Mouse (Mus musculus) erythroblast, embryonic 14.5 days (primary cell): ENCODE measurements around the gene B3gnt2. TPM values are rescaled to one million over a fixed set of nuclear protein-coding genes. Genes with fewer than 3 reads are reported as not detected.

Source experiments
- H3K27me3 ChIP-seq: 2 replicates; pipeline ENCODE4 v1.6.1; 2012; ENCODE audit warnings: inconsistent platforms; ENCODE audit not compliant: control insufficient read depth
- H3K36me3 ChIP-seq: 2 replicates; pipeline ENCODE4 v1.6.1; 2012; ENCODE audit warnings: mild to moderate bottlenecking, inconsistent platforms; ENCODE audit not compliant: control insufficient read depth
- H3K4me1 ChIP-seq: 2 replicates; pipeline ENCODE4 v1.6.1; 2012; ENCODE audit warnings: inconsistent platforms; ENCODE audit not compliant: control insufficient read depth
- H3K4me3 ChIP-seq: replicated peaks from 2 replicates; pipeline ENCODE3; 2012; ENCODE audit warnings: moderate library complexity, mild to moderate bottlenecking, inconsistent platforms
- H3K9me3 ChIP-seq: 2 replicates; pipeline ENCODE4 v1.6.1; 2012; ENCODE audit warnings: low read length, inconsistent platforms, mixed read lengths; ENCODE audit not compliant: control insufficient read depth
- GATA1 ChIP-seq: IDR thresholded peaks from 2 replicates; pipeline ENCODE4 v1.6.1; 2012; ENCODE audit warnings: low read length, inconsistent platforms, mixed read lengths
- TAL1 ChIP-seq: IDR thresholded peaks from 3 replicates; pipeline ENCODE4 v1.6.1; 2012; ENCODE audit warnings: low read length, inconsistent platforms, mixed read lengths
- polyA plus RNA-seq: library from polyadenylated mRNA; stranded (reverse); fragments of >175 nt; gene quantifications from 2 replicates; pipeline ENCODE4 v1.2.3, GENCODE M21; 2012

The B3gnt2 gene
- polyA plus RNA-seq, 1 experiment = 0.07 TPM

DNA sequence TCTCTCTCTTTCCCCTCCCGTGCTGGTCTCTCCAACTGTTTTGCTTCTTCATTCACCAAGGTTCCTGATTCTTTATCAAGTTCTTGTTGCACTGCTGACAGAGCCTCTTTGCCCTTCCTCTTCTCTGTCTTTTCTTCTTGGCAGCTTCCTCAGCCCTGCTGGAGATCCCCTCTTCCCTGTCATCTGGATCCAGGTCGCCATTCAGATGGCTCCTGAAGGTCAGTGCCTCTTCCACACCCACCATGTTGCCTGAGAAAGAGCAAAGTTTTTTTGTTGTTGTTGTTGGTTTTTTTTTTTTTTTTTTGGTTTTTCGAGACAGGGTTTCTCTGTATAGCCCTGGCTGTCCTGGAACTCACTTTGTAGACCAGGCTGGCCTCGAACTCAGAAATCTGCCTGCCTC, 101.0 kb downstream of the B3gnt2 start:
- no peaks in the 10 kb centered on the region for H3K9me3 ChIP-seq
- no peaks in the 10 kb centered on the region for H3K27me3 ChIP-seq
- H3K4me3 ChIP-seq = no peak overlapping the region
- no peaks in the 10 kb centered on the region; the same call in 1 of the 2 replicates for H3K4me1 ChIP-seq
- TF ChIP-seq GATA1 (no peak), TAL1 (no peak)
- no peaks in the 10 kb centered on the region for H3K36me3 ChIP-seq

DNA sequence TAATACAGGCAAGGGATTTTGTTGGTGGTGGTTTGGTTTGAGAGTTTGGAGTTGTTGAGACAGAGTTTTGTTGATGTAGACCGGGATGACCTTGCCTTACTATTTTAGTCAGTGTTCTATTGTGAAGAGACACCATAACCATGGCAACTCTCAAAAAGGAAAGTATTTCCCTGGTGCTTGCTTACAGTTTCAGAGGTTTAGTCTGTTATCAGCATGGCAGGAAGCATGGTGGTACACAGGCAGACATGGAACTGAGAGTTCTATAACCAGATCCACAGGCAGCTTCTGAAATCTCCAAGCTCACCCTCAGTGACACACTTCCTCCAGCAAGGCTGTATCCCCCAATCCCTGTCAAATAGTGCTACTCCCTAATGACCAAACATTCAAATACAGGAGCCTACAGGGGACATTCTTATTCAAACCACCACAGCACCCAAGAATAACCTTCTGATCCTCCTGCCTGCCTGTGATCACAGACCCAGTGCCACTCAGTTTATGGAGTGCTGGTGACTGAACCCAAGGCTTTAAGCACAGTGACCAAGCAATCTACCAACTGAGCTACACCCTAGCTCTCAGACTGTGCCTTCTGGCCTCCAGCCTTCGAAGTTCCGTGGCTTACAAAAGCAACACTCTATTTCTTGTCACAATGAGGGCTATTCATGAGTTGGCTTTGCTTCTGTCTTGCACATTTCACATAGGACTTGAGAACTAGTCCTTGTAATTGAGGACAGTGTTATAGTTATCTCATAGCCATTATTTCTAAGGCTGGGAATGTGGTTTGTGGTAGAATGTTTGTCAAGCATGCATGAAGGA, 104.4 kb downstream of the B3gnt2 start:
- Histone ChIP-seq H3K27me3 (no peaks in the 10 kb centered on the region), H3K9me3 (no peaks in the 10 kb centered on the region), H3K4me3 (no peak overlapping the region), H3K36me3 (no peaks in the 10 kb centered on the region), H3K4me1 (no peaks in the 10 kb centered on the region)
- no peak for TF ChIP-seq TAL1
- no peak for TF ChIP-seq GATA1

DNA sequence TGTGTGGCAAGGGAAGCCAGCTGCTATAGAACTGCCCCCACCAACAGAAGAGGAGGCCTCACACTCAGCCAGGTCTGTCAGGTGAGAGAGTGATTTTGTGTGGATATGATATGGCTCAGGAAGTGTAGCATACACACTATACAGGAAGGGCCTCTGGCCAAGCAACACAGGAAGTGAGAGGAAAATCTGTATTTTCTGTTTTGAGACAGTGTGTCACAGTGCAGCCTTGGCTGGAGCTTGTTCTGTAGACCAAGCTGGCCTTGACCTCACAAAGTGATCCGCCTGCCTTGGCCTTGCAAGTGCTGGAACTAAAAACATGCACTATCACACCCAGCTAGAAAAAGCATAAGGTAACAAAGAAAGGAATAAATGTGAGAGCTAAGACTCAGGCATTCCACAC, 105.6 kb downstream of the B3gnt2 start:
- no peaks in the 10 kb centered on the region for H3K9me3 ChIP-seq
- H3K36me3 ChIP-seq = no peaks in the 10 kb centered on the region
- TF ChIP-seq TAL1 = no peak
- no peak for TF ChIP-seq GATA1
- H3K27me3 ChIP-seq = no peaks in the 10 kb centered on the region
- no peak overlapping the region for H3K4me3 ChIP-seq
- H3K4me1 ChIP-seq = no peaks in the 10 kb centered on the region

DNA sequence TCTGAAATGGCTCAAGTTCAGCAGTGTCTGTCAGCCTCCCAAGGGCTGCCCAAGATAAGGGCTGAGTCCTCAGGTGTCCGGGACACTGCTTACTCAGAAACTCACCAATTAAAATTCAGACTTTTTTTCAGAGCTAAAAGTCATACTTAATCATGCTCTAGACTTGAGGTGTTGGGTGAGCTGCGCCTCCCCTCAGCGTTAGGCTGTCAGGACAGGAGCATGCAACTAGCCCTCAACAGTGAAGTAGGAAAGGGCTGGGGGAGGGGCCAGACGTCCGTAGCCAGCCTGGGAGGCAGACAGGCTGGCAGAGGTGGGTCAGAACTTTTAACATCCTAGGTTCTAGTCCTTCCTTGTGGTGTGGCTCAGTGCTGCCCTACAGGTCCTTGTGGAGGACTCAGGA, 108.2 kb downstream of the B3gnt2 start:
- no peaks in the 10 kb centered on the region for H3K4me1 ChIP-seq
- no peak overlapping the region for H3K4me3 ChIP-seq
- no peaks in the 10 kb centered on the region for H3K27me3 ChIP-seq
- TF ChIP-seq GATA1 (no peak), TAL1 (no peak)
- no peaks in the 10 kb centered on the region for H3K9me3 ChIP-seq
- no peaks in the 10 kb centered on the region for H3K36me3 ChIP-seq

DNA sequence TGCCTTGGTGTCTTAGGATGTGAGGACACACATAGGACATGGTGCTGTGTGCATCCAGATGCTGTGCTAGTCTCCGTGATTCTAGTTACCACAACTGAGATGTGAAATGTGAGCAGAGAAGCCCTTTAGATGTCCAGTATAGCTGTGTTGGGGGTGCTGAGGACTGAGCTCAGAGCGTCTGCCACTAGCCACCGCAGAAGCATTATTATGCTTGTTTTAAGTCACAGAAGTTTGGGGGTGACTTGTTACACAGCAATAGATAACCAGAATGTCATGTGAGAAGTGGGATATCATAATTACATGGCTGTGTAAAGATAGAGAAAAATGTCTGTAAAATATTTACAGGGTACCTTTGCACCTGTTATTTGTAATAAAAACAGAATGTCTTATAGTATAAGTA, 109.2 kb downstream of the B3gnt2 start:
- no peaks in the 10 kb centered on the region for H3K9me3 ChIP-seq
- no peaks in the 10 kb centered on the region for H3K27me3 ChIP-seq
- no peaks in the 10 kb centered on the region for H3K36me3 ChIP-seq
- no peak for TF ChIP-seq TAL1
- no peak for TF ChIP-seq GATA1
- H3K4me3 ChIP-seq = no peak overlapping the region
- H3K4me1 ChIP-seq = no peaks in the 10 kb centered on the region

DNA sequence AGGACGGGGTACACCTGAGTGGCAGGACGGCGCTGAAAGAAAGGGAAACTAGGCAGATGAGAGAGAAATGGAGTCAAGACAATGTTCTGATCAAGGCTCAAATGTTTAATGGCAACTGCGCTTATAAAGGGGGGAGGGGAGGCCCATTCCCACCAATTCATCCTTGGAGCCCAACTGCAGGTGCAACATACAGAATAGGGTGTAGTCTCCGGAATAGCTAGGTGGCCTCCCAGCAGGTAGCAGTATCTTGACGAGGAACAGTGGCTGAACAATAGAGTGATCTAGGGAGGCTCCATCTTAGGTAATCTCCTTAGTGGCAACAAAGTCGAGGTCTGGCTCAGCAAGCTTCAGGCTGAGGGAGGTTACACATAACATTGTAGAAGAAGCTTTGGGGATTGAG, 113.4 kb downstream of the B3gnt2 start:
- Histone ChIP-seq H3K27me3 (no peaks in the 10 kb centered on the region), H3K4me1 (no peaks in the 10 kb centered on the region), H3K9me3 (peaks cover 13% of the 10 kb centered on the region), H3K36me3 (no peaks in the 10 kb centered on the region), H3K4me3 (no peak overlapping the region)
- TF ChIP-seq GATA1 (no peak), TAL1 (no peak)

DNA sequence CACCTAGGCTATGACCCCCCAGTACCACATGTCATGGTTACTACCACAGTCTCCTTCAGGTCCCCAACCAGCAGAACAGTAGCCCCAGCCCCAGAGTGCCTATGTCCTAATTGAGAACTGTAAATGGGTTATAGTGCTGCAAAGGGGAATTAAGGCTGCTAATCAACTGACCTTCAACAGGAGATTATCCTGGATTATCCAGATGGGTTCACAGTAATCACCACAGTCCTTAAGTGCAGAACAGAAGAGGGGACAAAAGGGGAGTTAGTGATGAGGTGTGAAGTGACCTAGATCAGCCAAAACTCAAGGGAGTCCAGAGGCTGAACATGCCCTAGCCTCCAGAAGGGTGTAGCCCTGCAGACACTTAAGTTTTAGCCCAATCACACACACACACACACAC, 115.4 kb downstream of the B3gnt2 start:
- Histone ChIP-seq H3K4me3 (no peak overlapping the region), H3K4me1 (no peaks in the 10 kb centered on the region), H3K9me3 (peaks cover 13% of the 10 kb centered on the region), H3K27me3 (no peaks in the 10 kb centered on the region), H3K36me3 (no peaks in the 10 kb centered on the region)
- TF ChIP-seq TAL1 (no peak), GATA1 (no peak)

DNA sequence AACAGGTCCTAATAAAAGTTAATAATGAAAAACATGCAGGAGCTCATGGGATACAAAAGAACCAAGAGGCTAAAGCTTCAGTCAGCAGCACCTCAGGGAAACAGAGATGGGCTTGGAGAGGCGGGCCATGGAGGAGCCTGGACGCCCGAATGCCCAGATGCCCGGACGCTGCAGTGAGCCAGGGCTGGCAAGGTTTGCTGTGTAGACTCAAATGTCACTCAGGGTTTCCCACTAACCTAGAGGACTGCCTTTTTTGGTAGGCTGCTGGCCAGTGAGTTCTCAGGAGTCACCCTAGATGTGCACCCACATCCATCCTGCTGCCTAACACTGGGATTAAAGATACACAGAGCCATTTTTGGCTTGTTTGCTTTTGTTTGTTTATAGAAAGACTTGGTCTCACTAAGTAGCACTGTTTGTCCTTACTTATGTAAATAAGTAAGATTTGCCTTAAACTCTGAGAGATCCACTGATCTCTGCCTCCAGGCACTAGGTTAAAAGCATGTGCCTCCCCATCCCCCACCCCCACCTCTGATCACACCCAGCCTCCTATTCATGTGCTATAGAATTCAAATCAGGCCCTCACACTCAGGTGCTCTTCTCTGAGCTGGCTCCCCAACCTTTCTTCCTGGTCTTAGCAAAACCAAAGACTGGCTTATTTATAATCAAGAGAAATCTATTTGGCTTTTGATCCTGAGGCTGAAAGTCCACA, 117.0 kb downstream of the B3gnt2 start:
- H3K36me3 ChIP-seq = no peaks in the 10 kb centered on the region

DNA sequence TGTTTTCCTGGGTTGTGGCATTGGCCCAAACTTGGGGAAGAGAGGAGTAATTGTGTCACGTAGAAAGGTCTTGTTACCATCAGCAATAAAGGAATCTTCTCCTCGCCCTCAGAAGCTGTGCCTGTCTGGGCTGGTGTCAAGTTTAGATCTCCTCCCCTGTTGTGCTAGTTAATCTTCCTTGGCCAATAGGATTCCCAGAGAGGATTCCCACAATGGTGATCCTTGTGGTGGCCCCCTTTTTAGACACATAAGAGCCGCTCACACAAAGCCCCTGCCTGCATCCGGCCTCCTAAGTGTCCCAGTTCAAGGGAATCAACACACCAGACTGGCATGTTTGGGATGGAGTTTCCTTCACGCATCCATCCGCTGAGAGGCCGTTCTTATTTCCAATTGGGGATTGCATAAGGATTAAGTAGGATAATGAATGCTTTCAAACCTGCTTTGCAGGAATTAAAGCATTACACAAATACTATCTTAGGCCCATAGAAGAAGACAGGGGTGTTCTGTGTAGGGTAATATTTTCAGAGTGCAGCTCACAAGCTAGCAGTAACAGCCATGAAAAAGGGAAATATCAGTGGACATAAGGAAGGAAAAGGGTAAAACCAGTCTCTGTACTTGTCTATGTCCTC, 118.6 kb downstream of the B3gnt2 start:
- Histone ChIP-seq H3K36me3 (no peaks in the 10 kb centered on the region), H3K9me3 (peaks cover 13% of the 10 kb centered on the region), H3K27me3 (no peaks in the 10 kb centered on the region), H3K4me3 (no peak overlapping the region), H3K4me1 (no peaks in the 10 kb centered on the region)
- TF ChIP-seq GATA1 = no peak
- TF ChIP-seq TAL1 = no peak

More for the DNA sequence above, 117.0 kb downstream of the B3gnt2 start:
- H3K27me3 ChIP-seq = no peaks in the 10 kb centered on the region
- peaks cover 13% of the 10 kb centered on the region for H3K9me3 ChIP-seq
- no peak for TF ChIP-seq TAL1
- TF ChIP-seq GATA1 = no peak
- H3K4me3 ChIP-seq = no peak overlapping the region
- H3K4me1 ChIP-seq = no peaks in the 10 kb centered on the region
